Mouse (Mus musculus) hindbrain, postnatal 0 days (tissue): ENCODE results near the gene Rbfox1. TPM values are rescaled to one million over a fixed set of nuclear protein-coding genes. Genes with fewer than 3 reads are reported as not detected.

ENCODE experiments used
- ATAC-seq: fragments of 200-750 bp; cut with Nextera tagmentation; 2 replicates; pipeline ENCODE4 v1.8.0; 2017; ENCODE audit warnings: mild to moderate bottlenecking, moderate TSS enrichment, moderate library complexity
- DNase-seq: peaks from one replicate; pipeline ENCODE4 v3.0.0-alpha.2; 2015; ENCODE audit warnings: low spot score
- H3K27ac ChIP-seq: fragments of 300-500 bp; sonication (generic); 2 replicates; pipeline ENCODE4 v1.5.1; 2014; ENCODE audit warnings: mild to moderate bottlenecking
- H3K27me3 ChIP-seq: fragments of 300-500 bp; sonication (generic); 2 replicates; pipeline ENCODE4 v1.6.1; 2014; ENCODE audit warnings: low read length, mixed read lengths; ENCODE audit not compliant: insufficient read depth
- H3K36me3 ChIP-seq: fragments of 300-500 bp; sonication (generic); 2 replicates; pipeline ENCODE4 v1.6.1; 2014; ENCODE audit warnings: low read length, mixed read lengths; ENCODE audit not compliant: insufficient read depth
- H3K4me1 ChIP-seq: fragments of 300-500 bp; sonication (generic); 2 replicates; pipeline ENCODE4 v1.6.1; 2014; ENCODE audit warnings: antibody characterized with exemption, low read length, mixed read lengths; ENCODE audit not compliant: insufficient read depth
- H3K4me2 ChIP-seq: fragments of 300-500 bp; sonication (generic); 2 replicates; pipeline ENCODE4 v1.6.1; 2014; ENCODE audit warnings: low read depth, mild to moderate bottlenecking, low read length, moderate library complexity, mixed read lengths
- H3K4me3 ChIP-seq: fragments of 300-500 bp; sonication (generic); 2 replicates; pipeline ENCODE4 v1.5.1; 2014; ENCODE audit warnings: low read length
- H3K9ac ChIP-seq: fragments of 300-500 bp; sonication (generic); replicated peaks from 2 replicates; pipeline ENCODE4 v1.6.1; 2014; ENCODE audit warnings: mild to moderate bottlenecking, low read length, moderate library complexity, mixed read lengths
- H3K9me3 ChIP-seq: fragments of 300-500 bp; sonication (generic); 2 replicates; pipeline ENCODE4 v1.6.1; 2016; ENCODE audit warnings: low read length, mixed read lengths
- CTCF ChIP-seq: IDR thresholded peaks from 2 replicates; pipeline ENCODE4 v1.5.1; 2016; ENCODE audit warnings: antibody characterized with exemption, control low read depth, low read depth
- WGBS: fragments of 180-500 bp; shearing (Covaris S2); extraction: QIAGEN DNeasy Blood & Tissue Kit; methylation state at CpG from one replicate; pipeline ENCODE4 v1.1.7; 2014; 5-methylcytosine and 5-hydroxymethylcytosine counted together
- polyA plus RNA-seq: library from polyadenylated mRNA; unstranded; fragments of >200 nt; fragmentation: Nextera tagmentation; extraction: Ambion mirVana; gene quantifications from 2 replicates; pipeline ENCODE4 v1.2.1, GENCODE M21; 2015
- total RNA-seq: library from RNA; depleted of rRNA; stranded (reverse); fragments of >200 nt; gene quantifications from 2 replicates; pipeline ENCODE4 v1.2.3, GENCODE M21; 2014; rRNA removed

Gene Rbfox1
- 142 and 158 TPM in 2 replicates for total RNA-seq
- polyA plus RNA-seq = 179 and 204 TPM in 2 replicates

GRCm38 (mm10) chr16:5884746-5885689 lies at the start of gene Rbfox1:
Gene Rbfox1, plus strand, starts transcription at chr16:5885355.
- ATAC-seq (peak; percentile 64), DNase-seq (peak; percentile 77)
- H3K27me3 ChIP-seq = peaks cover 4% of the 10 kb centered on the region; the same call in 1 of the 2 replicates
- under 1% methylated on average over 66 of the region's 69 CpGs for WGBS
- no peaks in the 10 kb centered on the region for H3K36me3 ChIP-seq
- H3K4me2 ChIP-seq = peak within 1 kb of the TSS; percentile 92
- peak within 1 kb of the TSS; percentile 36; the same call in 1 of the 2 replicates for H3K27ac ChIP-seq
- H3K4me1 ChIP-seq = 0 out of 2 replicates have a peak, but pooled peaks cover 4% of the 10 kb centered on the region
- H3K4me3 ChIP-seq = peak within 1 kb of the TSS; percentile 62
- peak within 1 kb of the TSS; percentile 64 for H3K9ac ChIP-seq
- H3K9me3 ChIP-seq = no peaks in the 10 kb centered on the region
- TF ChIP-seq CTCF = peak; percentile 47

GRCm38 (mm10) chr16:5836744-5837143 lies 48.4 kb upstream of the Rbfox1 start:
- DNase-seq (no peak), ATAC-seq (no peak)
- H3K4me3 ChIP-seq = no peak overlapping the region
- no peak overlapping the region for H3K4me2 ChIP-seq
- TF ChIP-seq CTCF = no peak
- H3K36me3 ChIP-seq = no peaks in the 10 kb centered on the region
- H3K9ac ChIP-seq = no peak overlapping the region
- H3K9me3 ChIP-seq = no peaks in the 10 kb centered on the region
- H3K27ac ChIP-seq = no peak overlapping the region
- no peaks in the 10 kb centered on the region for H3K4me1 ChIP-seq
- WGBS = 84% methylated on average over 2 of the region's 2 CpGs
- no peaks in the 10 kb centered on the region for H3K27me3 ChIP-seq

- TF ChIP-seq CTCF = no peak
- Histone ChIP-seq H3K4me3 (no peak overlapping the region), H3K27me3 (no peaks in the 10 kb centered on the region), H3K27ac (no peak overlapping the region), H3K4me1 (no peaks in the 10 kb centered on the region), H3K4me2 (no peak overlapping the region), H3K9ac (no peak overlapping the region), H3K36me3 (no peaks in the 10 kb centered on the region), H3K9me3 (no peaks in the 10 kb centered on the region)
- DNase-seq = no peak
- WGBS = 75% methylated on average over 5 of the region's 5 CpGs
- ATAC-seq = no peak
Observed at GRCm38 (mm10) chr16:5841167-5841566, 44.0 kb upstream of the Rbfox1 start.

GRCm38 (mm10) chr16:5845645-5846044 lies 39.5 kb upstream of the Rbfox1 start:
- Histone ChIP-seq H3K9ac (no peak overlapping the region), H3K36me3 (no peaks in the 10 kb centered on the region), H3K27me3 (no peaks in the 10 kb centered on the region), H3K27ac (no peak overlapping the region), H3K4me2 (no peak overlapping the region), H3K4me3 (no peak overlapping the region), H3K4me1 (no peaks in the 10 kb centered on the region), H3K9me3 (no peaks in the 10 kb centered on the region)
- ATAC-seq (no peak), DNase-seq (peak; percentile 19)
- WGBS = 58% methylated on average over 11 of the region's 11 CpGs
- no peak for TF ChIP-seq CTCF

GRCm38 (mm10) chr16:5853055-5853454 lies 32.1 kb upstream of the Rbfox1 start:
- Histone ChIP-seq H3K4me1 (no peaks in the 10 kb centered on the region), H3K9me3 (no peaks in the 10 kb centered on the region), H3K4me2 (no peak overlapping the region), H3K9ac (no peak overlapping the region), H3K4me3 (no peak overlapping the region), H3K27ac (no peak overlapping the region), H3K27me3 (no peaks in the 10 kb centered on the region), H3K36me3 (no peaks in the 10 kb centered on the region)
- TF ChIP-seq CTCF = no peak
- WGBS = 46% methylated on average over 2 of the region's 2 CpGs
- no peak for DNase-seq
- ATAC-seq = no peak

GRCm38 (mm10) chr16:5864350-5864749 lies 20.8 kb upstream of the Rbfox1 start:
- WGBS = 82% methylated on average over 4 of the region's 4 CpGs
- H3K9ac ChIP-seq = no peak overlapping the region
- H3K9me3 ChIP-seq = no peaks in the 10 kb centered on the region
- no peaks in the 10 kb centered on the region for H3K4me1 ChIP-seq
- no peak overlapping the region for H3K27ac ChIP-seq
- DNase-seq = no peak
- H3K4me2 ChIP-seq = no peak overlapping the region
- H3K4me3 ChIP-seq = no peak overlapping the region
- no peak for ATAC-seq
- H3K27me3 ChIP-seq = no peaks in the 10 kb centered on the region
- no peak for TF ChIP-seq CTCF
- H3K36me3 ChIP-seq = no peaks in the 10 kb centered on the region

GRCm38 (mm10) chr16:5866966-5867365 lies 18.2 kb upstream of the Rbfox1 start:
- Histone ChIP-seq H3K36me3 (no peaks in the 10 kb centered on the region), H3K27ac (no peak overlapping the region), H3K4me1 (no peaks in the 10 kb centered on the region), H3K4me2 (no peak overlapping the region), H3K9me3 (no peaks in the 10 kb centered on the region), H3K27me3 (no peaks in the 10 kb centered on the region), H3K4me3 (no peak overlapping the region), H3K9ac (no peak overlapping the region)
- no peak for ATAC-seq
- 43% methylated on average over 1 of the region's 1 CpGs for whole genome bisulfite sequencing
- peak; percentile 7 for DNase-seq
- TF ChIP-seq CTCF = no peak
